Mouse (Mus musculus): ENCODE results near the gene Xrcc4. TPM values are rescaled to one million over a fixed set of nuclear protein-coding genes. Genes with fewer than 3 reads are reported as not detected.
"Not testable (repeated sequence)": the region's sequence is repeated elsewhere in the genome, so short reads cannot be mapped to it uniquely, and the experiment has no call there.

The Xrcc4 gene
- polyA plus RNA-seq, 1 experiment from 2014 or later = 17.4 TPM

DNA sequence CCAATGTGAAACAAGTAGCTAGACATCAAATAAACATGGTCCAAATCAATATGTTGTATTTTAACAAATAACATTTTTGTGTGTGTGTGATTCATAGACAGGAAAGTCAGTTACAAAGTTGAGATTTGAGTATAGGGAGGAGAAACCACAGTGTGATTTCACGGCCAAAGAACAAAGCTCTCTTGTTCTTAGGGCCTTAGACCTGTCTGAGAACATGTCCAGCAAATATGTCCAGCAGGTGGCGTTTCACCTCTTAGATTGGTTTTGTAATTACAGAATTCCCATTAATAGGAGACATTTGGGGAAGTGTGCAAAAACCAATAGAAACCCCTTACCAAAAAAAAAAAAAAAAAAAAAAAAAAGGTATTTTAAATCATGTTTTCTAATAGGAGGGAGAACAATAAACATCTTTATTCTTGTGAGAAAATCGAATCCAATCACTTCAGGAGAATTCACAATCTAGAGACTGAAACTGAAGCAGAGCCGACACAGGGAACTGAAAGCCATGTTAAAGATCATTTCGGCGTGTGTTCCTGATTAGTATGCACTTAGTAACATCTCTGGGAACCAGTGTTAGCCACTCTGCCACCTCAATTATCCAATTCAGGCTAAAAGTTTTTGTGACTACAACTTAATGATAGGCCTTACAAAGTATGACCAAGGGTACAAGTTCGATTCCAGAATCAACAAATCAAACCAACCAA, 310.0 kb downstream of the Xrcc4 start:
- H3K4me1 ChIP-seq (ENCODE audit: control insufficient read depth, insufficient read depth, low read length) = peaks cover 3% of the 10 kb centered on the region; the same call in 1 of the 2 replicates
- WGBS = 62% methylated on average over 7 of the region's 7 CpGs

GRCm38 (mm10) chr13:89777764-89778163, 311.6 kb downstream of the Xrcc4 start:
- Histone ChIP-seq H3K4me3 (ENCODE audit: low read length) (no peak overlapping the region), H3K4me1 (ENCODE audit: control insufficient read depth, insufficient read depth, low read length) (peaks cover 3% of the 10 kb centered on the region; the same call in 1 of the 2 replicates), H3K36me3 (ENCODE audit: control insufficient read depth, insufficient read depth) (no peaks in the 10 kb centered on the region), H3K9ac (ENCODE audit: low read length) (no peak overlapping the region), H3K9me3 (replicated peaks; ENCODE audit: control insufficient read depth, low read length) (no peaks in the 10 kb centered on the region), H3K27me3 (ENCODE audit: control insufficient read depth, insufficient read depth, low read length) (no peaks in the 10 kb centered on the region), H3K4me2 (ENCODE audit: low read depth, low read length) (no peak overlapping the region), H3K27ac (ENCODE audit: low read length) (no peak overlapping the region)
- ATAC-seq (replicated peaks; ENCODE audit: extremely low read depth, insufficient read depth, low FRiP score) = no peak
- WGBS = 60% methylated on average over 1 of the region's 1 CpGs

More for the DNA sequence above, 310.0 kb downstream of the Xrcc4 start:
- Histone ChIP-seq H3K27me3 (ENCODE audit: control insufficient read depth, insufficient read depth, low read length) (no peaks in the 10 kb centered on the region), H3K9ac (ENCODE audit: low read length) (no peak overlapping the region), H3K9me3 (replicated peaks; ENCODE audit: control insufficient read depth, low read length) (no peaks in the 10 kb centered on the region), H3K36me3 (ENCODE audit: control insufficient read depth, insufficient read depth) (no peaks in the 10 kb centered on the region), H3K4me3 (ENCODE audit: low read length) (no peak overlapping the region), H3K4me2 (ENCODE audit: low read depth, low read length) (no peak overlapping the region), H3K27ac (ENCODE audit: low read length) (no peak overlapping the region)
- no peak for ATAC-seq (replicated peaks; ENCODE audit: extremely low read depth, insufficient read depth, low FRiP score)

- ATAC-seq (replicated peaks; ENCODE audit: extremely low read depth, insufficient read depth, low FRiP score) = no peak
- Histone ChIP-seq H3K9ac (ENCODE audit: low read length) (no peak overlapping the region), H3K4me2 (ENCODE audit: low read depth, low read length) (no peak overlapping the region), H3K36me3 (ENCODE audit: control insufficient read depth, insufficient read depth) (no peaks in the 10 kb centered on the region), H3K9me3 (replicated peaks; ENCODE audit: control insufficient read depth, low read length) (no peaks in the 10 kb centered on the region), H3K4me3 (ENCODE audit: low read length) (no peak overlapping the region), H3K27ac (ENCODE audit: low read length) (no peak overlapping the region), H3K4me1 (ENCODE audit: control insufficient read depth, insufficient read depth, low read length) (peaks cover 3% of the 10 kb centered on the region; the same call in 1 of the 2 replicates), H3K27me3 (ENCODE audit: control insufficient read depth, insufficient read depth, low read length) (no peaks in the 10 kb centered on the region)
- WGBS = 80% methylated on average over 1 of the region's 1 CpGs
Observed at GRCm38 (mm10) chr13:89777146-89777545, 312.3 kb downstream of the Xrcc4 start.

DNA sequence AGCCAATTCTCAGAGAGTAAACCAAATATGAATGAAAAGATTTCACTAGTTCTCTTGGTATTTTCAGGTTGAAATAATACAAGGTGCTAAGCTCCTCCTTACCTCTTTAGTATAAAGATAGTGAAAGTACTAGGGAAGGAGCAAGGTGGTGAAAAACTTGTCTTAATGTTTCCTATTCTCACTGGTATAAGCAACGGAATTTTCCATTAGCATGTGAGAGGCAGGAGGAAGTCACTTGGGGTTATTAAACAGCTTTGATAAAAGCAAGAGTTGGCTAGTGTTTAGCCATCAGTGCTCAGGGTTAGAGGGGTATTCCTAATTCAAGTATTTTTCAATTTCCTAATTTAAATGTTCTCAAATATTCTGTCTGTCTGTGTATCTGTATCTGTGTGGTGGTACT, 322.9 kb downstream of the Xrcc4 start:
- no peak overlapping the region for H3K4me2 ChIP-seq (ENCODE audit: low read depth, low read length)
- H3K36me3 ChIP-seq (ENCODE audit: control insufficient read depth, insufficient read depth) = no peaks in the 10 kb centered on the region
- no peak overlapping the region for H3K4me3 ChIP-seq (ENCODE audit: low read length)
- H3K4me1 ChIP-seq (ENCODE audit: control insufficient read depth, insufficient read depth, low read length) = no peaks in the 10 kb centered on the region
- no peaks in the 10 kb centered on the region for H3K9me3 ChIP-seq (replicated peaks; ENCODE audit: control insufficient read depth, low read length)
- no peak overlapping the region for H3K9ac ChIP-seq (ENCODE audit: low read length)
- H3K27me3 ChIP-seq (ENCODE audit: control insufficient read depth, insufficient read depth, low read length) = no peaks in the 10 kb centered on the region
- H3K27ac ChIP-seq (ENCODE audit: low read length) = no peak overlapping the region
- ATAC-seq (replicated peaks; ENCODE audit: extremely low read depth, insufficient read depth, low FRiP score) = no peak
- 51% methylated on average over 1 of the region's 1 CpGs for WGBS

DNA sequence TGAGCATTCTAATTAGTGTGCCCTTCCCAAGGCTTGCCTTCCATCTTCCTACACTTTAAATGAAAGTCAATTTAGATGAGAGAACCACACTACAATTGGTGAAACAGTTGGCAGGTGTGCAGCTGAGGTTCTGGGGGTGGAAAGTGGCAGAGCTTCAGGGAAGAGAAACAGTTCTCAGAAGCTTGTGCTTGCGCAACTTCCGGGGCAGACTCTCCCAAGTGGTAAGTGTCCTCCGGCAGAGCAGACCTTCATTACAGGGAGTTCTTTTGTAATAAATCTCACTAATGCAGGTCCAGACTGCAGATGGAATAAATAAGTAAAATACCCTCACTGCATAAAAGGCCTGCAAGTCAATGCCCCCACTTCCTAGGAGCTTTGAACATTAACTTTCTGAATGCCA, 323.4 kb downstream of the Xrcc4 start:
- H3K4me2 ChIP-seq (ENCODE audit: low read depth, low read length) = no peak overlapping the region
- no peak for ATAC-seq (replicated peaks; ENCODE audit: extremely low read depth, insufficient read depth, low FRiP score)
- no peaks in the 10 kb centered on the region for H3K9me3 ChIP-seq (replicated peaks; ENCODE audit: control insufficient read depth, low read length)
- 91% methylated on average over 3 of the region's 3 CpGs for WGBS
- H3K9ac ChIP-seq (ENCODE audit: low read length) = no peak overlapping the region
- no peaks in the 10 kb centered on the region for H3K4me1 ChIP-seq (ENCODE audit: control insufficient read depth, insufficient read depth, low read length)
- no peaks in the 10 kb centered on the region for H3K36me3 ChIP-seq (ENCODE audit: control insufficient read depth, insufficient read depth)
- no peak overlapping the region for H3K4me3 ChIP-seq (ENCODE audit: low read length)
- H3K27me3 ChIP-seq (ENCODE audit: control insufficient read depth, insufficient read depth, low read length) = no peaks in the 10 kb centered on the region
- no peak overlapping the region for H3K27ac ChIP-seq (ENCODE audit: low read length)

DNA sequence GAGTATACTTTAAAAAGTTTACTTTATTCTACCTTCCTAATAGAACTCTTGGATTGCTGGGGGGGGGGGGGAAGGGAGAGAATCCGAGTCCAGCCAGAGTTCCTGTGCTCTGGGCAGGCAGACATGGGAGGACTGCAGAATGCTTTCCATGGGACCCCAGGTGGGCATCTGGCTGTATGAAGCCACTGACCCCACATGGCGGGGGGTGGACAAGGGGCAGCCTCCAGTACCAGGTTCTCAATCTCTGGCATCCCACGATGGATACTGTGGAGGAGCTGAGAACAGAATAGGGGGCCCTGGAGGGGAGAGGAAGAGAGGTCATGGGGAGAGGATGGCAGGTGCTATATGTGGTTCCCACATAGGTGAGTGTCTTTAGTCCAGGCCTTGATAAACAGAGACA, 327.1 kb downstream of the Xrcc4 start:
- no peaks in the 10 kb centered on the region for H3K36me3 ChIP-seq (ENCODE audit: control insufficient read depth, insufficient read depth)
- no peak for ATAC-seq (replicated peaks; ENCODE audit: extremely low read depth, insufficient read depth, low FRiP score)
- no peak overlapping the region for H3K4me2 ChIP-seq (ENCODE audit: low read depth, low read length)
- 74% methylated on average over 3 of the region's 3 CpGs for WGBS
- H3K9ac ChIP-seq (ENCODE audit: low read length) = no peak overlapping the region
- peaks cover 8% of the 10 kb centered on the region for H3K4me1 ChIP-seq (ENCODE audit: control insufficient read depth, insufficient read depth, low read length)
- no peaks in the 10 kb centered on the region for H3K9me3 ChIP-seq (replicated peaks; ENCODE audit: control insufficient read depth, low read length)
- no peaks in the 10 kb centered on the region for H3K27me3 ChIP-seq (ENCODE audit: control insufficient read depth, insufficient read depth, low read length)
- H3K27ac ChIP-seq (ENCODE audit: low read length) = no peak overlapping the region
- no peak overlapping the region for H3K4me3 ChIP-seq (ENCODE audit: low read length)

GRCm38 (mm10) chr13:89756347-89756746, 333.1 kb downstream of the Xrcc4 start:
- H3K4me1 ChIP-seq (ENCODE audit: control insufficient read depth, insufficient read depth, low read length) = peaks cover 8% of the 10 kb centered on the region
- H3K27me3 ChIP-seq (ENCODE audit: control insufficient read depth, insufficient read depth, low read length) = no peaks in the 10 kb centered on the region
- H3K9ac ChIP-seq (ENCODE audit: low read length) = no peak overlapping the region
- no peak overlapping the region for H3K4me3 ChIP-seq (ENCODE audit: low read length)
- no peaks in the 10 kb centered on the region for H3K36me3 ChIP-seq (ENCODE audit: control insufficient read depth, insufficient read depth)
- no peak overlapping the region for H3K27ac ChIP-seq (ENCODE audit: low read length)
- ATAC-seq (replicated peaks; ENCODE audit: extremely low read depth, insufficient read depth, low FRiP score) = no peak
- H3K4me2 ChIP-seq (ENCODE audit: low read depth, low read length) = no peak overlapping the region
- no peaks in the 10 kb centered on the region for H3K9me3 ChIP-seq (replicated peaks; ENCODE audit: control insufficient read depth, low read length)

GRCm38 (mm10) chr13:89750562-89750961, 338.8 kb downstream of the Xrcc4 start:
- not testable (repeated sequence) for H3K4me2 ChIP-seq (ENCODE audit: low read depth, low read length); ATAC-seq (replicated peaks; ENCODE audit: extremely low read depth, insufficient read depth, low FRiP score); H3K9ac ChIP-seq (ENCODE audit: low read length); H3K4me3 ChIP-seq (ENCODE audit: low read length); H3K27me3 ChIP-seq (ENCODE audit: control insufficient read depth, insufficient read depth, low read length); H3K9me3 ChIP-seq (replicated peaks; ENCODE audit: control insufficient read depth, low read length); H3K27ac ChIP-seq (ENCODE audit: low read length); H3K36me3 ChIP-seq (ENCODE audit: control insufficient read depth, insufficient read depth)
- H3K4me1 ChIP-seq (ENCODE audit: control insufficient read depth, insufficient read depth, low read length) = peaks cover 10% of the 10 kb centered on the region
- 21% methylated on average over 3 of the region's 3 CpGs for WGBS

DNA sequence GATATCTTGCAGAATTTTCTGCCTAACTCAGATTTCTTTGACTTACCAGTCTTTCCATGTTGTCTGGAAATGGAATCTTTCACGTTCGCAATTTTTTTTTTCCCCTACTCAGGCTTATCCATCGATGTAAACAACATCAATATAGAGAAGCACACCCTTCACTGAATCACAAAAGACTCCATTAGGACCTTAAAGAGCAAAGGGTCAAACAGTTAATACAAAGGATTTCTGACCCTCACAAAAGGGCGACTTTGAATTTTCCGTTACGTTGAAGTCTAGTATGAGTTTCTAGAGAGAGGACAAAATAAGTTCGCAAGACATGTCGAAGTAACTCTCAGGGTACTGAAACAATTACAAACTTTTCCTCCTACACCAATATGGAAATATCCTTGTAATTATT, 346.2 kb downstream of the Xrcc4 start:
- no peak for ATAC-seq (replicated peaks; ENCODE audit: extremely low read depth, insufficient read depth, low FRiP score)
- Histone ChIP-seq H3K27me3 (ENCODE audit: control insufficient read depth, insufficient read depth, low read length) (no peaks in the 10 kb centered on the region), H3K9ac (ENCODE audit: low read length) (peak overlapping the region; percentile 83), H3K36me3 (ENCODE audit: control insufficient read depth, insufficient read depth) (no peaks in the 10 kb centered on the region), H3K4me1 (ENCODE audit: control insufficient read depth, insufficient read depth, low read length) (peaks cover 21% of the 10 kb centered on the region), H3K4me2 (ENCODE audit: low read depth, low read length) (peak overlapping the region; percentile 79), H3K4me3 (ENCODE audit: low read length) (peak overlapping the region; percentile 67), H3K9me3 (replicated peaks; ENCODE audit: control insufficient read depth, low read length) (no peaks in the 10 kb centered on the region), H3K27ac (ENCODE audit: low read length) (peak overlapping the region; percentile 91)
- WGBS = 37% methylated on average over 8 of the region's 8 CpGs

Measured in heart, embryonic 16.5 days (tissue).